Mouse (Mus musculus) cerebellum, adult 11 months (tissue): ENCODE results near the gene Inpp5f.
"Not testable (repeated sequence)": the region's sequence is repeated elsewhere in the genome, so short reads cannot be mapped to it uniquely, and the experiment has no call there.

Experiments used
- DNase-seq: peaks from one replicate; pipeline ENCODE4 v3.0.0; 2022

Inpp5f gene

GRCm38 (mm10) chr7:128610897-128611798 is at the start of gene Inpp5f:
Inpp5f (plus strand) TSS chr7:128611328.
- DNase-seq, result peak; percentile 99

- no peak for DNase-seq
Measured at GRCm38 (mm10) chr7:128563373-128563772, 47.8 kb upstream of the Inpp5f start.

- DNase-seq, result no peak
Measured at GRCm38 (mm10) chr7:128566311-128566710, 44.8 kb upstream of the Inpp5f start.

GRCm38 (mm10) chr7:128567561-128568244 is 43.4 kb upstream of the Inpp5f start:
- DNase-seq, result peak; percentile 69

GRCm38 (mm10) chr7:128569429-128569828 is 41.7 kb upstream of the Inpp5f start:
- DNase-seq, result not testable (repeated sequence)

- no peak for DNase-seq
Measured at GRCm38 (mm10) chr7:128569987-128570656, 41.0 kb upstream of the Inpp5f start.

GRCm38 (mm10) chr7:128570657-128571056 is 40.5 kb upstream of the Inpp5f start:
- not testable (repeated sequence) for DNase-seq

- no peak for DNase-seq
Measured at GRCm38 (mm10) chr7:128572030-128572429, 39.1 kb upstream of the Inpp5f start.

- no peak for DNase-seq
Measured at GRCm38 (mm10) chr7:128575211-128575610, 35.9 kb upstream of the Inpp5f start.

- no peak for DNase-seq
Measured at GRCm38 (mm10) chr7:128575794-128576193, 35.3 kb upstream of the Inpp5f start.

GRCm38 (mm10) chr7:128577607-128578006 is 33.5 kb upstream of the Inpp5f start:
- DNase-seq, result no peak

GRCm38 (mm10) chr7:128578199-128578945 is 32.8 kb upstream of the Inpp5f start:
- no peak for DNase-seq

- no peak for DNase-seq
Measured at GRCm38 (mm10) chr7:128579381-128579780, 31.7 kb upstream of the Inpp5f start.

- no peak for DNase-seq
Measured at GRCm38 (mm10) chr7:128580318-128580717, 30.8 kb upstream of the Inpp5f start.

- DNase-seq, result no peak
Measured at GRCm38 (mm10) chr7:128581864-128582484, 29.2 kb upstream of the Inpp5f start.

- peak; percentile 42 for DNase-seq
Measured at GRCm38 (mm10) chr7:128583213-128583948, 27.7 kb upstream of the Inpp5f start.

- DNase-seq, result no peak
Measured at GRCm38 (mm10) chr7:128587334-128587933, 23.7 kb upstream of the Inpp5f start.

- no peak for DNase-seq
Measured at GRCm38 (mm10) chr7:128591345-128592084, 19.6 kb upstream of the Inpp5f start.

GRCm38 (mm10) chr7:128592118-128592935 is 18.8 kb upstream of the Inpp5f start:
- no peak for DNase-seq

GRCm38 (mm10) chr7:128592936-128593241 is 18.2 kb upstream of the Inpp5f start:
- no peak for DNase-seq
